Mouse (Mus musculus): Measurements from ENCODE around the gene Git2.

Git2 gene

DNA sequence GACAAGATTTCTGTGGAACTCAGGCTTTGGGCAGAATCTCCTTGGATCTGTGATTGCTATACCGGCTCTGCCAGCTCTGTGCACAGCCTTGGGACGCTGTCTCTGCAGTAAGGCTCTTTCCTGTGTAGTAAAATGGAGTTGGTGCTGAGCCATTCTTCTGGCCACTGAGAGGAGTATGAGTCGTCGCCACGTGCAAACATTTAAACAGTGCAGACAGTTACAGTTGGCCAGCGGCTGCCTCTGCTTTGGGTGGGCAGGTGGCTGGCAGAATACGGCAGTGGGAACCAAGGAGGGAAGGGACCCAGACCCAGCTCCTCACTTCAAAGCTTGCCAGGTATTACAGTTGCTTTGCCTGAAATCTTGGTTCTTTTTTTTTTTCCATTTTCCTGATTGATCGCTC, 21.9 kb upstream of the Git2 start:
- no peak for DNase-seq (ENCODE audit: low read depth, low spot score)

DNA sequence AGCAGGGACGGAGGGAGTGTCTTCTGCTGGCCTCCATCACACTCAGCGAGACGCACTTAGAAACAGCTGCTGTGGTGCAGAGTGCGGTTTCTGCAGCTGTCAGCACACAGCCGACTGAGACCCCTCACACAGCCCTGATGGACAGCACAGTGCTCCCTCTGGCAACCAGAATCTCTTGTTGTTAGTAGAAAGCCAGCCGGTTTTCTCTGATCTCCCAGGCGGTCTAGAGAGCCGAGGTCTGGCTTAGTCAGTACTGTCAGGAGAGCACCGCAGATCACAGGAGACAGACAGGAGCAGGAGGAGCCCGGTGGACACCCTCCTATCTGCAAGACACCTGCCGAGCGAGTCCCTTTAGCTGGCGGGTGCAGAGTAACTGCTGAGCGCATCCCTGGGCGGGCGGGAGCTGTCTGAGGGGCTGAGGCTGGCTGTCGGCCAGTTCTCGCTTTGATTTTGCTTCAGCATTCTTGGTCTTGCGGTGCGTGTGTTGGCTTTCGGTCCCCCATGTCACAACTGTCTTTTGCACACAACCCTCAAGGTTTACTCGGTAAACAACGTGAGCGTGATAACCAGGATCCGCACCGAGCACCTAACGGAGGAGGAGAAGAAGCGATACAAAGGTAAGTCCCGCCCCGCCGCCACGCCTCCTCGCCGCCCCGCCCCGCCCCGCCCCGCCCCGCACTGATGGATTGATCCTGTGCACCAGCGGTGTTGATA, 21.1 kb upstream of the Git2 start:
- DNase-seq (ENCODE audit: low read depth, low spot score): no peak

DNA sequence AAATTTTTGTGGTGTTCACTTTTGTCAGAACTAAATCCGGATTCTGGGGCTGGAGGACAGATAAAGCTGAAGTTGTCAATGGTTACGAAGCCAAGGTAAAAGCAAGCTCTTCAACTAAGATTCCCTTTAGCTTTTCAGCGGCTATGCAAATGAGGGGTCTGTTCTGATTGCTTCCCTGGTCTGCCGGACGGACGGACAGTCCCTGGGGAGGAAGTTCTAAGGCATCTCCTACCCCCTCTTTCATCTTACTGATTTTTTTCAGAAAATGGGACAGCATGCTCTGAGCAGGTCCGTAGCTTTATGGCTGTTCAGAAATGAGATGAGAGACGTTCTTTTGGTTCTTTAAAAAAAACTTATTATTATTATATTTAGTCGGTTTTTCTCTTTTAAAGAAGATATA, 20.3 kb upstream of the Git2 start:
- no peak for DNase-seq (ENCODE audit: low read depth, low spot score)

DNA sequence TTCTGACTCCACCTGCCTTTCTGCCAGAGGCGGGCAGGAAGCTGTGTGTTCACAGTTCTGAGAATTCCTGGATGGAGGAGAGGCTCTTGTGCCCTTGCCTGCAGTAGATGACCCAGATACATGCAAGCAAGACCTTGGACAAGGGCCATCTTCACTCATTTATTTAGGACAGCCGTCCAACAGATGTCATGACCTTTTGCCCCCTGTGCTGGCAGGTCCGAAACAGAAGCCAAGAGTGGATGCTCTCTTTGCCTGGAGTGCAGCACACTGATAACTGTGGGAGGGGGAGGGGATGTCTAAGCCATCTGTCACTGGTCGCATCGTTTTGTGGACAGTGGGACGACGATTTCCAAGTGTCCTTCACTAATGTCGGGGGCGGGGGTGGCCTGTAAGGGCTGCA, 19.9 kb upstream of the Git2 start:
- DNase-seq (ENCODE audit: low read depth, low spot score): no peak

DNA sequence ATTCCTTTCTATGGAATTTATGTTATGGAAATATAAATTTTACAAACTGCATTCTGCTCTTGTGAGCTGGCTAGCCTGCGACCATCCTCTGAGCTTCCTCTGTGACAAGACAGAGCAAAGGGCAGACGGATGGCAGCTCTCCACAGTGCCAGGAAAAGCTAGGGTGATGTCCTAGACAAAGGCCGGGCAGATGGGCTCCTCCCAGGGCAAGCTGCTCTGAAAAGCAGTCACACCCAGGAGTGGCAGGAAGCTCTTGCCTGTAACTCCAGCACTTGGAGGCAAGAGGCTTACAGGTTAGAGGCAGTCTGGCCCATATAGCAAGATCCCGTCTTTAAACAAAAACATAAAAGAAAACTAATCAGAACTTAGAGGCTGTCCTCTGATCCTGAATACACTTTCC, 19.3 kb upstream of the Git2 start:
- no peak for DNase-seq (ENCODE audit: low read depth, low spot score)

DNA sequence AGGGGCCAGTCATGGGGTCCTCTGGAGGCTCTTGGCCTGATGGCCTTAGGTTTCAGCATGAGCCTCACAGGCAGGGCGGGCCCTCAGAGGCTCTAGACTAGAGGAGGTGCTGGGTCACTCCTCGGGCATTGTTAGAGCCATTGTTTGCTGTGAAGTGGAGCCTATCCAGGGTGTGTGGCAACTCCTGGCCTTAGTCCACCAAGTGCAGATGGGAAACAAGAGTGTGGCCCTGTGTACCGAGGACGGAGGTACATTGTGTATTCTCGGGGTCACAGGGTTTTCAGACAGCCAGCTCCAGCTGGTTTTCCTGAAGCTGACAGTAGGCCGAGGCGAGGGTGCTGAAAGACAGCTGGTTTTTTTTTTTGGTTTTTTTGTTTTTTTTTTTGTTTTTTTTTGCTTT, 18.0 kb upstream of the Git2 start:
- no peak for DNase-seq (ENCODE audit: low read depth, low spot score)

DNA sequence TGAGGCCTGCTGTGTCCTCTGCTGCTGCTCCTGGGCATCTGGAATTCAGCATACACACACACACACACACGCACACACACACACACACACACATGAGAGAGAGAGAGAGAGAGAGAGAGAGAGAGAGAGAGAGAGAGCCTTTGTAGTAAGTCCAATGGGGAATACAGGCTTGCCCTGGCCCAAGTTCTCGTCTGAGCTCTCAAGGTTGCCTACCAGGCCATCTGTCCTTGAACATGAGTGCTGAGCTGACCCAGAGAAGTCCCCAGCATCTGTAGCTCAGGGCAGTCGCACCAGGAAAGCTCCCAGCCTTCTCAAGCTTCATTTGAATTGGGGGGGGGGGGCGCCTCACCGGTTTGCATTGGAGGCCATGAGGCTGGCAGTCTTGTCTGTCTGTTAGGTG, 9.9 kb upstream of the Git2 start:
- DNase-seq (ENCODE audit: low read depth, low spot score): no peak

DNA sequence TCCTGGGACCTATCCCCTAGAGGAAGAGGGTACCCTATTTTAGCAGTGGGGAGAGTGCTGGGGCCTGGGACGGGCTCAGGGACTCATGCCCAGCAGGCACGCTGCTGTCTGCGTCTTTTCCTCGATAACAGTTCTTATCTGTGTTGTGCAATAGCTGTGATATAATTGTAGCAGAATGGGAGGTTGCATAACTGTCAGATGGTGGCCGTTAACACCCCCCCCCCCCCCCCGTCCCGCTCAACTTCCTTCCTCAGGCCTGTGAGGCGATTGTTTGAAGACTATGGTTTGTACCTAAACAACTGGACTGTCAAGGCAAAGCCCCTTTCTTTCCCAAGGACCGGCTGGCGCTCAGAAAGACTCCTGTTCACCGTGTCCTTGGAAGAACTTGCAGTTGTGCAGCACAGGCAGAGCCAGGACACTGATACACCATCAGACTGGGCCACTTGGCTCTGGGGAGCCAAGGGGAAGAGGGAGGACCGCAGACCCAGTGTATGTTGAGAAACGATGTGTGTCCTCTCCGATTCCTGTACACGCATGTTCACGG, 9.4 kb upstream of the Git2 start:
- DNase-seq (ENCODE audit: low read depth, low spot score): no peak

DNA sequence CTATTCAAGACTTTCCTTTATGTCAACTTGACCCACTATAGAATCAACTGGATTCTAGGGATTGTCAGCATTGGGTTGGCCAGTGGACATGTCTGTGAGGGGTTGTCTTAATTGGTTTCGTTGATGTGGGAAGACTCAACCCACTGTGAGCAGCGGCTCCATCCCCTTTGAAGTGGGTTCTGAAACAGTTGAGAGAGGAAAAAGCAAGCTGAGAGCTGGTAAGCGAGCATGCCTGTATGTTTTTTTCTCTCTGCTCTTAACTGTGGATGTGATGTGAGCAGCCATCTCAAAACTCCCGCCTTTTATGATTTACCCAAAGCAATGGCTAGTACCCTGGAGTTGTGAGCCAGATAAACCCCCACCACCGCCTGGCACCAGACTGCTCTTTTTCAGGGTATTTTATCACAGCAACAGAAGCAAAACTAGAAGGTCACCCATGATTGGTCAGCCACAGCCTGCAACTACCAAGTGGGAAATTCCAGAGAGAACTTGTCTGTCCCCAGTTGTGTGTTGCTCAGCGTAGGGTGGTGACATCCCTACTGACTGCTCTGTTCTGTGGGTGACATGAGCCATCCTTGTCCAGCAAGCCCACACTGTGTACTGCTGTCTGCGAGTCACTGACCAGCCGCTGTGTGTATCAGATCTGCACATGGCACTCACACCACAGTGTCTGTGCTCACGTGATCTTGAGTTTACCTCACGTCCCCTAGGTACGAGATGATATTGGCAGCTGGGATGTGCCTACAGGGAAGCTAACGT, 8.3 kb upstream of the Git2 start:
- DNase-seq (ENCODE audit: low read depth, low spot score): no peak

DNA sequence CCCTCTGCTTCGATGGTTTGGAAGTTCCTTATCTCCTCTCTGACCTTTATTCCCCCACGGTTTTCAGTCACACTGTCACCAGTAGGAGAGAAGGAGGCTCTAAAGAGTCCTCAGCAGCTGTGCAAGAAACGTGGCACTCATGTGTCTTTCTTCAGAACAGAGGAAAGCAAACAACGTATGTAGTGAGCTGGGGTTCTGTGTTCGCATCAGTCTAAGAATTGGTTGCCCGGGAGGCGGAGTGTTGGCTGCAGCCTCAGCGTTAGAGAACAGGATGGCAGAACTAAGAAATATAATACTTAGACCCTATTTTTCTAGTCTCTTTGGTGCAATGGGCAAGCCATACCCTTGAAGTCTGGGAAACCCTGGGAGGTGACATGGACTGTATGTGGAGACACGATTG, 7.7 kb upstream of the Git2 start:
- no peak for DNase-seq (ENCODE audit: low read depth, low spot score)

DNA sequence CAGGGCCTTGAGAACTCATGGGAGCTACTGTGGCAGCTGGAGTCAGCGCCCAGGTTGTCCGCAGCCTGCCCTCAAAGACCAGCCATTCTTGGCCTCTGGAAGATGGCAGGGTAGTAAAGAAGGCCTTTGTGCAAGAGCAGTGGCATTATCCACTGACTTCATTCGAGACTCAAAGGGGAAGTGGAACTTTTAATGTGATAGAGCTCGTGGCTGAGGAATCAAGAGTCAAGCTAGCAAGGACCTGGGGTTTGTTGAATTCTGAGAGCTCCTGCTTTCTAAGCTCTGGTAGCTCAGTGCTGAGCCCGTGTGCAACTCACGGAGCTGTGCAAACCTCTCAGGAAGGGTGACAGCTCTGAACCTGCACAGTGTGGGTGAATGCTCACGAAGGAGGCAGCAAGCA, 5.6 kb upstream of the Git2 start:
- DNase-seq (ENCODE audit: low read depth, low spot score): no peak

DNA sequence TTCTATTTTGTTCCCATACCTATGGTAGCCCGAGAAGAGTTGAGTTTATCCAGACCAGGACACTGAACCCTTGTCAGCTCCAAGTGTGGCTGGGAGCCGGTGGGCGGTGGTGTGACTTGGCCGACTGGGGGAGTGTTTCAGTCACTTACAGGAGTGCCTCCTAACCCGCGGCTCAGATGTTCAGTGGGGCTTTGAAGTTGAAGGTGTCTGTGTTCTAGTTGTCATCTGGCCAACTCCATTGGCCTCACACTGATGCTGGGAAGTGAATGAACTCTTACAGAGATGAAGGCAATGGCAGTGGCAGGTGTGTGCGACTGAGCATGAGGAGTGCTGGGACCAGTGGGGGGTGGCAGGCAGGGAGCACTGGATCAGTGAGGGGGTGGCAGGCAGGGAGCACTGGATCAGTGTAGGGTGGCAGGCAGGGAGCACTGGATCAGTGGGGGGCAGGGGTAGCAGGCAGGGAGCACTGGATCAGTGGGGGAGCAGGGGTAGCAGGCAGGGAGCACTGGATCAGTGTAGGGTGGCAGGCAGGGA, 4.7 kb upstream of the Git2 start:
- no peak for DNase-seq (ENCODE audit: low read depth, low spot score)

DNA sequence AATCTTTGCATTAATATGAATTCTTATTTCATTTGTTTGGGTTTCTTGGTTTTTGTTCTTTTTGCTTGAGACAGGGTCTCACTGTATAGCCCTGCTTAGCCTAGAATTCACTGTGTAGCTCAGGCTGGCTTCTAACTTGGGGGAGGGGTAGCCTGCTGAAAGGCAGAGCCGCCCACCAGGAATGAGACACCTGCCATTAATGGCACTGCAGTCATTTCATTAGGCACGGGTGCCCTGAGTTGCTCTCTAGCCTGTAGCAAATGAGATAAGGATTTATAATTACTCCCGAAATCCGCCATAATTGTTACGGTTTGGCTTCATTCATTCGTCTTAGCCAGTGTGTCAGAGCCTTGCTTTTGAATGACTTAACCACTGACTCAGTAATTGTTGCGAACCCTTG, 857 bp upstream of the Git2 start:
- no peak for DNase-seq (ENCODE audit: low read depth, low spot score)

DNA sequence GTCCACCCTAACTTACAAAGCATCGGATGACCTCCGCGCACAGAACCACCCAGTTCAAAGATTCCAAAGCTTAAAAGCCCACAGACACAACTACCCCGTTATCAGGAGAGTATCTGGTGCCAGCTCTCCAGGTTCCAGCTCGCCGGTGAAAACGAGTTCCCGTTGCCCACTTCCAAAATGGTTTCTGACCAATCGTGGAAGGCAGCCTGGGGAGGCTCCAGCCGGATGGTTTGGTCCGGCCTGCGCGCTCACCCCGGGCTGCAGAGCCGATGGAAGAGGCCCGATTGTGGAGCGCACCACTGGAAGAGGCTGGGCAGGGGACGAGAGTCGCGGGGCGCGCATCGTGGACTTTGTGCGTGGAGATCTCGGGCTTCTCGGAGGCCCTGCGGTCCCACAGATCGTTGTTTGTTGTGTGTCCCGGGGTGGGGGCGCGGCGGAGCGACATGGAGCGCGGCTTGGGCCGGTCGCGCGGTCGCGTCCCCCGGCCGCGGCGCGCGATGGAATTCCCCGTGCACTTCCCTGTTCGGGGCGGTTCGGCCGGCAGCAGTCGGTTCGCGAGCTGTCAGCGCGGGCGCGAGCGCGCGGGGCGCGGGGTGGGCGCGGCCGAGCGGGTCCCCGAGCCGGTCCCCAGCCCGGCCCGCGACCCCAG, 790 bp downstream of the Git2 start, which contains the start of gene Ankrd13a:
Gene Ankrd13a (plus strand): TSS at position 275 of the 649 bp plus-strand sequence.
- peak; percentile 87 for DNase-seq (ENCODE audit: low read depth, low spot score)

DNA sequence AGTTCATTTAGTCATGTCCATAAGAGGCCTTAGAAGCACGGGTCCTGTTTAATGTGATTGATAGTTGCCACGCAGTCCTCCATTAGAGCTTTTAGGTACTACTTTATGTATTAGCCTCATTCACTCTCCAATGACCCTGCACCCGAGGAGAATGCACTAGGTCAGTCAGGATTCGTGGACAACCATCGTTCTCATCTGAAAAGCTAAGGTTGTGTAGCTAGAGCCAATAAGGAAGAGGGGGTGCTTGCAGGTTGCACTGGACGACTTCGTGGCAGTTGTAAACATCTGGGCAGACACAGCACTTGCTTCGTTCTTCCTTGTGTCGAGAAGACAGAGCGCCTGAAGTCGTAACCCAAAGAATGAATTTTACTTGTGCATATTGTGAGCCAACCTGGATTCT, 1.5 kb downstream of the Git2 start:
- peak; percentile 42 for DNase-seq (ENCODE audit: low read depth, low spot score)

DNA sequence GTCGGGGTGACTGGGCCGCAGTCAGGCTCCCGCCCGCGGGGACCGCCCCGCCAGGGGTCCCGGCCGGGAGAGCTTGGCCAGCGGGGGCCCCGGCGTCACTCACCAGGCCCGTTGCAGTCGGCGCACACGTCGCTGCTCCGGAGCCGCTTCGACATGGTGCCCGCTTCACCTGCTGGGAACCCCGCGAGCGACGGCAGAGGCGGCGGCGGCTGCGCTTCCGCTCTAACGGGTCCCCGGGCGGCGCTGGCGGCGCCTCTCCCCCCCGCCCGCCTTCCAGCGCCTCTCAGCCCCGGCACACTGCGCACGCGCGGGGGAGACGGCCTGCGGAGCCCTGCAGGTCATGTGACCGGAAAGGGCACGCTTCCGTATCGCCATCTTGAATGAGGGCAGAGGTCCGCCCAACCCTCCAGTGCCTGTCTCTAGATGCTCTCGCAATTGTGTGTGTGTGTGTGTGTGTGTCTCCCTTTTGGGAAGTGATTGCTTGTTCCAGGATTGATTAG, 2.1 kb downstream of the Git2 start:
- DNase-seq (ENCODE audit: low read depth, low spot score): peak; percentile 92

DNA sequence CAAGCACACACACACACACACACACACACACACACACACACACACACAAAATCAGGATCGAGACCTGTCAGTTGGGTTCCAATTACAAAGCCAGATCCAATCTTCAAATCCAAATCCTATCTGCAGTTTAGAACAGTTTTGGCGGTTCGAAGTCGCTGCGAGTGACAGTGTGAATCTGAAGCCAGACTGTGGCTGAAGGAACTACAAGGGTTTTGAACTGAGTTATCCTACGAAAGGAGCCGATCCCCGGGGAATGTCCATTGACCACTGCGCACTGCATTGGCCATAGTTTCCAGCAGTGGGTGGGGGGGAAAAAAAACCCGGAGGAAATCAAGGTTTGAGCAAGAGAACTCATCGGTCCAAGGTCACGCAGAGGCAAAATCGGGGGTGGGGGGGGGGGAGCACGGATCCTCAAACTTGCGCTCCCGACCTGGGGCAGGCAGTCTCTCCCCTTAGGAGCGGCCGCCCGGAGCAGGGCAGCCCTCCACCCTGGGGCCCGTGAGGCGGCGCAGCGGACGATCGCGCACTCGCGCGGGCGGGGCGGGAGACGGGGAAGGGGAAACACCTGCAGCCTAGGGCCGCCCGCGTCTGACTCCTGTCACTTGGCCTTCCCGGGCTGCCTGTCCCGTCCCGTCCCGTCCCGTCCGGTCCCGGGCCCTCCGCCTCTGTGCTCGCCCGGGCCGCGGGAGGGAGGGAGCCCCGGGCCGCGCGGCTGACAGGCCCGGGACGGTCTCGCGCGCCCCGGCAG, 2.7 kb downstream of the Git2 start:
- DNase-seq (ENCODE audit: low read depth, low spot score): no peak

DNA sequence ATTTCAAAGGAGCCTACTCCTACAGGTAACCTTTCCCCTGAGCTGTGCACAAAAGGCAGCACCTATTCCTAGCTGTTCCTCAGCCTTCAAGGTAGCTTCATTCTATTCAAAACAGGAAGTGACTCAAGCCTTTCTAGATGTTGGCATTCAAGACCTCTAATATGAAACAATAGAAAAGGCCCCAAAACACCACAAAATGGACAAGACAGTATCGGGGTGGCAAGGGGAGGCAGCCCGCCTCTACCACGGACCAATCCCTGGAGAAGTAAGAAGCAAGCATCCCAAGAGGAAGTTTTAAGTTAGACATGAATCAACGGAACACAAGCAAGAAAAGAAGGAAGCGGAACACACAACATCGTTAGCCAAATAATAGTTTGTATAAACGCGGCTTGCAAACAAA, 3.5 kb downstream of the Git2 start:
- no peak for DNase-seq (ENCODE audit: low read depth, low spot score)

DNA sequence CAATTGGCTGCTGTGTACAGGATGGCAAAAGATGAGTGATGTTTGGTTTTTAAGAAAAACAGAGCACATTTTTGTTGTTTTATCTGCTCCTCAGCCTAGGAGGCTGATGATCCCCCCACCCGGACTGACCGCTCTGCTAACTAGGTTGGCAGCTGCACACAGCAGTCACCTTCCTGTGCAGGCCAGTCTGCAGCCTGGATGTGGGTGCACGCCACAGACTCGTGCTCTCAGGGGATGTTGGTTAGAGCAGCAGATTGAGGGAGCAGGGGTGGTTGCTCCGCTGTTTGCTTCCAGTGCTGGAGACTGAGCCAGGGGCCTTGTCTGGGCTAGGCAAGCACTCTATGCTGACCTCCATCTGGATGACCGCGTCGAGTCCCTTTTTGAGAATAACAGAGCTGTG, 5.5 kb downstream of the Git2 start:
- DNase-seq (ENCODE audit: low read depth, low spot score): no peak

DNA sequence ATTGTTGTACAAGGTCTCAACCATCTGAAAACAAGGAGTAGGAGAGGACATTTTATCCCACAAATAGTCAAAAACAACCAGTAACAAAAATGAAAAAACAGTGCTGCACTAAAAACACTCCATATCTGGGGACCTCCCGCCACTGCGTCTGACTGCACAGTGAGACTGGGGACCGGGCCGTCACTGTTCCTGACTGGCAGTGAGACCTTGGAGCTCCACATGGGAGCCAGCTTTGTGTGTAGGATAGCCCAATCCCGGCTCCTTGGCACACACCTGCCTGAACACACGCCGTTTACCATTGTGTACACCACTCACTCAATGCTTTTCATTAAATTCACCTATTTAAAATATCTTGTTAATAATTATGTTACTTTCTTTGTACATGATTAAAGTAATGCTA, 8.1 kb downstream of the Git2 start:
- no peak for DNase-seq (ENCODE audit: low read depth, low spot score)

DNA sequence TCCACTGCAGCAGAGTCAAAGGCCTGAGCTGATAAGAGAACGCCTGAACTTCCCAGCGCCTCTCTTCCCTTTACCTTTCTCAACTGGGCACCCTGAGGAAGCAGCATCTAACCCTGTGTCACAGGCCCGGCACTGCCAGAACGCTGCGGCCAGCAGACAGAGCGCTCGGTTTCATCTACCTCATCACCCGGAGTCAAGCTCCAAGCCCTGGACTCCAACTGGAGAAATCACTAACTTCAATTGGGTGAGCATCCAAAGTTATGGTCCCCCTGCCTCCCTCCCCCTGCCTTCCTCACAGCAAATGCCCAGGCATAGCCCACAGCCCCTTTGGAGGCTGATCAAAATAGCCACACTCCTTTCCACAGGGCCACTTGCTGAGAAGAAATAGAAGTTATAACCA, 8.6 kb downstream of the Git2 start:
- DNase-seq (ENCODE audit: low read depth, low spot score): no peak
